Mouse (Mus musculus) lung, embryonic 16.5 days (tissue): ENCODE data around the gene Csdc2. TPM values are rescaled to one million over a fixed set of nuclear protein-coding genes. Genes with fewer than 3 reads are reported as not detected.

Experiments
- ATAC-seq: fragments of 200-750 bp; cut with Nextera tagmentation; 2 replicates; pipeline ENCODE4 v1.8.0; 2017; ENCODE audit warnings: low read depth, mild to moderate bottlenecking, moderate library complexity
- H3K27ac ChIP-seq: fragments of 300-500 bp; sonication (generic); 2 replicates; pipeline ENCODE4 v1.5.1; 2014; ENCODE audit warnings: mild to moderate bottlenecking, control low read depth, low read length
- H3K27me3 ChIP-seq: fragments of 300-500 bp; sonication (generic); 2 replicates; pipeline ENCODE4 v1.6.1; 2014; ENCODE audit warnings: low read depth, low read length, mixed read lengths; ENCODE audit not compliant: control insufficient read depth, insufficient read depth
- H3K36me3 ChIP-seq: fragments of 300-500 bp; sonication (generic); 2 replicates; pipeline ENCODE4 v1.6.1; 2014; ENCODE audit warnings: low read length; ENCODE audit not compliant: control insufficient read depth, insufficient read depth
- H3K4me1 ChIP-seq: fragments of 300-500 bp; sonication (generic); replicated peaks from 2 replicates; pipeline ENCODE4 v1.6.1; 2014; ENCODE audit warnings: low read length, mixed read lengths; ENCODE audit not compliant: control insufficient read depth, insufficient read depth
- H3K4me2 ChIP-seq: fragments of 300-500 bp; sonication (generic); 2 replicates; pipeline ENCODE4 v1.6.1; 2014; ENCODE audit warnings: low read depth, low read length, control low read depth
- H3K4me3 ChIP-seq: fragments of 300-500 bp; sonication (generic); 2 replicates; pipeline ENCODE4 v1.5.1; 2014; ENCODE audit warnings: mild to moderate bottlenecking, low read length, control low read depth
- H3K9ac ChIP-seq: fragments of 300-500 bp; sonication (generic); 2 replicates; pipeline ENCODE4 v1.6.1; 2014; ENCODE audit warnings: low read length, control low read depth
- H3K9me3 ChIP-seq: fragments of 300-500 bp; sonication (generic); 2 replicates; pipeline ENCODE4 v1.6.1; 2016; ENCODE audit warnings: low read length; ENCODE audit not compliant: control insufficient read depth
- WGBS: fragments of 180-500 bp; shearing (Covaris S2); extraction: QIAGEN DNeasy Blood & Tissue Kit; methylation state at CpG from one replicate; pipeline ENCODE4 v1.1.7; 2014; 5-methylcytosine and 5-hydroxymethylcytosine counted together
- polyA plus RNA-seq: library from polyadenylated mRNA; unstranded; fragments of >200 nt; fragmentation: Nextera tagmentation; extraction: Ambion mirVana; gene quantifications from 2 replicates; pipeline ENCODE4 v1.2.1, GENCODE M21; 2015

Csdc2 gene
- polyA plus RNA-seq, 1 experiment from 2014 or later, result 10.0 TPM

GRCm38 (mm10) chr15:81933986-81934385 lies 2.6 kb upstream of the Csdc2 start:
- H3K27me3 ChIP-seq, result no peaks in the 10 kb centered on the region; the same call in 1 of the 2 replicates
- no peaks in the 10 kb centered on the region for H3K36me3 ChIP-seq
- no peak overlapping the region for H3K9ac ChIP-seq
- WGBS, result 92% methylated on average over 1 of the region's 1 CpGs
- no peak overlapping the region for H3K27ac ChIP-seq
- H3K9me3 ChIP-seq, result no peaks in the 10 kb centered on the region
- H3K4me3 ChIP-seq, result no peak overlapping the region
- H3K4me1 ChIP-seq, result peaks cover 17% of the 10 kb centered on the region
- H3K4me2 ChIP-seq, result no peak overlapping the region
- ATAC-seq, result no peak

DNA sequence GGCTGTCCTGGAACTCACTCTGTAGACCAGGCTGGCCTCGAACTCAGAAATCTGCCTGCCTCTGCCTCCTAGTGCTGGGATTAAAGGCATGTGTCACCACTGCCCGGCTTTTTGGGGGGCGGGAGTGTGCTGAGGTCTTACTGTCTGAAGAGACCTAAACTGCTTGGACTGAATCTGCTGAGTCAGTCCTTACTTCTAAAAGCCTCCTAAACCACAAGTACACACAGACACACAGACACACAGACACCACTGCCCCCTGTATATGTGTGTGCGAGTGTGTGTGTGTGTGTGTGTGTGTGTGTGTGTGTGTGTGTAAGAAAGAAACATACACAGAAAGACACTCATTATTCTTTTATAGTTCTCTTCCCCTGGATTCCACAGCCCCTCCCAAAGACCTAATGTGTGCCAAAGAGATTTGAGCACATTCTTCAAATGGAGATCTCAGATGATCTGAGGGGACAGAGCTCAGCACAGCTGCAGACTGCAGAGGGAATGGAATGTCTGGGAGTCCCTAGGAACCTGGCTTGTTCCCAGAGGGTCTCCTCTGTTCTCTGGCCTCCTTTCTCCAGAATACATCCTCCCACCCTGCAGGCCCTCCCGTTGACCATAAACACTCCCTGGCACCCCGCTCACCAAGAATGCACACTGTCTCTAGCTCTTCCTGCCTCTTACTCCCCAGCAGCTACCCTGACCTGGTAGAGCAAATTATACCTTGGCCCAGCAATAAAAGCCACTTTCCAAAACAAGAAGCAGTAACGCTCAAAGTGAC lies 506 bp upstream of the Csdc2 start:
- 50% methylated on average over 7 of the region's 7 CpGs for WGBS
- ATAC-seq, result peak; percentile 48
- H3K27ac ChIP-seq, result peak overlapping the region; percentile 43; the same call in 1 of the 2 replicates
- no peaks in the 10 kb centered on the region; the same call in 1 of the 2 replicates for H3K27me3 ChIP-seq
- peaks cover 17% of the 10 kb centered on the region for H3K4me1 ChIP-seq
- no peaks in the 10 kb centered on the region for H3K36me3 ChIP-seq
- H3K9ac ChIP-seq, result peak overlapping the region; percentile 43
- H3K4me3 ChIP-seq, result peak overlapping the region; percentile 36
- peak overlapping the region; percentile 66 for H3K4me2 ChIP-seq
- no peaks in the 10 kb centered on the region for H3K9me3 ChIP-seq

- ATAC-seq, result peak; percentile 37; the same call in 1 of the 2 replicates
- 10% methylated on average over 19 of the region's 19 CpGs for WGBS
- H3K4me3 ChIP-seq, result peak overlapping the region; percentile 36
Measured at GRCm38 (mm10) chr15:81937098-81937972, 776 bp downstream of the Csdc2 start.

GRCm38 (mm10) chr15:81938246-81938645 lies 1.7 kb downstream of the Csdc2 start:
- peak; percentile 39; the same call in 1 of the 2 replicates for ATAC-seq
- H3K9me3 ChIP-seq, result no peaks in the 10 kb centered on the region
- no peaks in the 10 kb centered on the region; the same call in 1 of the 2 replicates for H3K27me3 ChIP-seq
- no peak overlapping the region for H3K4me3 ChIP-seq
- peaks cover 17% of the 10 kb centered on the region for H3K4me1 ChIP-seq
- H3K9ac ChIP-seq, result no peak overlapping the region
- H3K27ac ChIP-seq, result no peak overlapping the region
- 20% methylated on average over 2 of the region's 2 CpGs for WGBS
- no peak overlapping the region for H3K4me2 ChIP-seq
- no peaks in the 10 kb centered on the region for H3K36me3 ChIP-seq

More at GRCm38 (mm10) chr15:81937098-81937972, 776 bp downstream of the Csdc2 start:
- H3K9me3 ChIP-seq, result no peaks in the 10 kb centered on the region
- peak overlapping the region; percentile 66 for H3K4me2 ChIP-seq
- peaks cover 17% of the 10 kb centered on the region for H3K4me1 ChIP-seq
- H3K9ac ChIP-seq, result peak overlapping the region; percentile 61
- no peaks in the 10 kb centered on the region; the same call in 1 of the 2 replicates for H3K27me3 ChIP-seq
- H3K36me3 ChIP-seq, result no peaks in the 10 kb centered on the region
- peak overlapping the region; percentile 36; the same call in 1 of the 2 replicates for H3K27ac ChIP-seq

DNA sequence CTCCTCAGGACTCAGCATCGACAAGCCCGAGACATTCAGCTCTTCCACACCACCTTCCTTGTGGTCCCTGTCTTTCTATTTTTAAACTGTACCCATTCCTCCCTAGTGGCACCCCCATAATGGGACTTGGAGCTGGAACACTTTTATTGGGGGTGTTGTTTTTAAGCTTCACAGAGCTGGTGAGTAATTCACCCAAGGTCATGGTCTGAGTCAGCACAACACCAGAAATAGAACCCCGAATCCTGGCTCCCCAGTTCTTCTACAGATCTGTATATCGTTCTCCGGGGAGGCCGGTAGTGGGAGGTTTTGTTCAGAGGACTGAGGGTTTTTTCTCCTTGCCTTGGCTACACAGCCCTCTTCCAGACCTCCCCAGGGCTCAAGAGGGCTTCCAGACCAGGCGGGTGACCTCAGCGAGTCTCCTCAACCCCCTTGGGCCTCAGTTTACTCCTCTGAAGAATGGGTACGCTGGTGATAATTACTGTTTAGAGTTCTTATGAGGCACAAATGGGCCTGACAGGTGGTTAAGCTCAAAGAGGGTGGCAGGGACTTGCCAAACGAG lies 2.7 kb downstream of the Csdc2 start:
- Histone ChIP-seq H3K4me2 (no peak overlapping the region), H3K27me3 (no peaks in the 10 kb centered on the region; the same call in 1 of the 2 replicates), H3K36me3 (no peaks in the 10 kb centered on the region), H3K4me3 (no peak overlapping the region), H3K4me1 (peaks cover 17% of the 10 kb centered on the region), H3K9me3 (no peaks in the 10 kb centered on the region), H3K9ac (no peak overlapping the region), H3K27ac (no peak overlapping the region)
- 80% methylated on average over 10 of the region's 10 CpGs for WGBS
- ATAC-seq, result no peak

DNA sequence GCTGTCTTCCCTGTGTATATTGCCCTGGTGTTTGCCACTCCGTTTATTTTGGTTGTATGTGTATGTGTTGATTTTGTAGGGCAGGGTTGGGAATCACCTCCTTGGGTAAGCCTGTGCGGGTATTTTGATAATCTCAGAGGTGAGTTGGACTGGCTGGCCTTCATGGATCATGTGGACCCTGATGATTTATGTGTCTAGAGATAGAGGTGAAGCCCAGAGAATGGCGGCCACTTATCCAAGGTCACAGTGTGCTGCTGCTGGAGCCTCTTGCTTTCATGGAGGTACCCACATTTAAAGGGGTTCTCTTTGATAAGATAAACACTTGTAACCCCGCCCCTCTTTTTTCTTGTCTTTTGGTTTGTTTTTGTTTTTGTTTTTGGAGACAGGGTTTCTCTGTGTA lies 3.2 kb downstream of the Csdc2 start:
- no peak overlapping the region for H3K27ac ChIP-seq
- WGBS, result 77% methylated on average over 4 of the region's 4 CpGs
- no peaks in the 10 kb centered on the region; the same call in 1 of the 2 replicates for H3K27me3 ChIP-seq
- peaks cover 17% of the 10 kb centered on the region for H3K4me1 ChIP-seq
- H3K9ac ChIP-seq, result no peak overlapping the region
- H3K4me2 ChIP-seq, result no peak overlapping the region
- no peak for ATAC-seq
- H3K36me3 ChIP-seq, result no peaks in the 10 kb centered on the region
- no peaks in the 10 kb centered on the region for H3K9me3 ChIP-seq
- no peak overlapping the region for H3K4me3 ChIP-seq

DNA sequence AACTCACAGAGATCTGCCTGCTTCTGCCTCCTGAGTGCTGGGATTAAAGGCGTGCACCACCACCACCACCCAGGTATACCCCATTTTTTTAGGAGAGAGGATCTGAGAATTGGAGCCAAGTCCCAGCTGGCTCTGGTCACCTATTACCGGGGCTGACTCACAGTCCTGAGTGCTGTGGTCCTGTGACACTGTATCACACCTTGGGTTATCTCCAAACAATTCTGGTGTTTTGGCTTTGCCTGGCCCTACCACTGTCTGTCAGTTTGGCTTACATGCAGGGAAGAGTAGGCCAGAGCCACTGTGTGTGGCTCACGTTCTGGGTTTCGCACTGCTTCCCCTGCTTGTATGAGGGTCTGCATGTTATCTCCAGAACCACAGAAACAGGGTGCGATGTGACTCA lies 3.7 kb downstream of the Csdc2 start:
- Histone ChIP-seq H3K9me3 (no peaks in the 10 kb centered on the region), H3K9ac (no peak overlapping the region), H3K4me1 (peaks cover 17% of the 10 kb centered on the region), H3K36me3 (no peaks in the 10 kb centered on the region), H3K27me3 (no peaks in the 10 kb centered on the region; the same call in 1 of the 2 replicates), H3K27ac (no peak overlapping the region), H3K4me3 (no peak overlapping the region), H3K4me2 (no peak overlapping the region)
- no peak for ATAC-seq
- WGBS, result 82% methylated on average over 5 of the region's 5 CpGs

DNA sequence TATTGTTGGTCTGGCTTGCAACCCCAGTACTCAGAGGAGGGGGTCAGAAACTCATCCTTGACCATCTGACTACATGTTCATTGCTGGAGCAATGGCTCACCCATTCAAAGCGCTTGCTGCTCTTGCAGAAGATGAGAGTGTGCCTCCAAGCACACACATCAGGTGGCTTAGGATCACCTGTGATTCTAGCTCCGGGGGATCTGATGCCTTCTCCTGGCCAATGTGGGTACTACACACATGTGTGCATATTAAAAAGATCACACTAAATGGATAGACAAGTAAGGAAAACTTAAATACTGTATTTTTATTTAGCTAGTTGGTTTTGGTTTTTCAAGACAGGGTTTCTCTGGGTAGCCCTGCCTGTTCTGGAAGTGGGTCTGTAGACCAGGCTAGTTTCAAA lies 4.5 kb downstream of the Csdc2 start:
- Histone ChIP-seq H3K4me2 (no peak overlapping the region), H3K9ac (no peak overlapping the region), H3K27me3 (no peaks in the 10 kb centered on the region; the same call in 1 of the 2 replicates), H3K9me3 (no peaks in the 10 kb centered on the region), H3K36me3 (no peaks in the 10 kb centered on the region), H3K27ac (no peak overlapping the region), H3K4me3 (no peak overlapping the region), H3K4me1 (peaks cover 17% of the 10 kb centered on the region)
- ATAC-seq, result no peak
- WGBS, result 86% methylated on average over 2 of the region's 2 CpGs
